Mouse (Mus musculus) G1E (cell line): ENCODE data around the gene Mat2a.

Source experiments
- CTCF ChIP-seq: IDR thresholded peaks from 2 replicates; pipeline ENCODE4 v1.5.1; 2012; ENCODE audit warnings: low read depth, low read length, inconsistent platforms, mixed read lengths
- GATA1 ChIP-seq: IDR thresholded peaks from 2 replicates; pipeline ENCODE4 v1.6.1; 2012; ENCODE audit warnings: borderline replicate concordance, low read length, inconsistent platforms, mixed read lengths
- TAL1 ChIP-seq: conservative IDR thresholded peaks from 2 replicates; pipeline ENCODE4 v1.6.1; 2012; ENCODE audit warnings: low read depth, low read length, inconsistent platforms, mixed read lengths

- peak; percentile 64 for TF ChIP-seq CTCF
- no peak for TF ChIP-seq GATA1
- no peak for TF ChIP-seq TAL1
These were observed 11.3 kb downstream of the Mat2a start for GRCm38 (mm10) chr6:72428036-72428435.
